Mouse (Mus musculus): ENCODE data around the gene Tmem115. TPM values are rescaled to one million over a fixed set of nuclear protein-coding genes. Genes with fewer than 3 reads are reported as not detected.
A peak's percentile ranks its signal among the peaks of the same experiment; 100 is the strongest.
"Not testable (repeated sequence)": the region's sequence is repeated elsewhere in the genome, so short reads cannot be mapped to it uniquely, and the experiment has no call there.

Gene Tmem115
- polyA plus RNA-seq, 1 experiment from 2014 or later, result 39.3 TPM

DNA sequence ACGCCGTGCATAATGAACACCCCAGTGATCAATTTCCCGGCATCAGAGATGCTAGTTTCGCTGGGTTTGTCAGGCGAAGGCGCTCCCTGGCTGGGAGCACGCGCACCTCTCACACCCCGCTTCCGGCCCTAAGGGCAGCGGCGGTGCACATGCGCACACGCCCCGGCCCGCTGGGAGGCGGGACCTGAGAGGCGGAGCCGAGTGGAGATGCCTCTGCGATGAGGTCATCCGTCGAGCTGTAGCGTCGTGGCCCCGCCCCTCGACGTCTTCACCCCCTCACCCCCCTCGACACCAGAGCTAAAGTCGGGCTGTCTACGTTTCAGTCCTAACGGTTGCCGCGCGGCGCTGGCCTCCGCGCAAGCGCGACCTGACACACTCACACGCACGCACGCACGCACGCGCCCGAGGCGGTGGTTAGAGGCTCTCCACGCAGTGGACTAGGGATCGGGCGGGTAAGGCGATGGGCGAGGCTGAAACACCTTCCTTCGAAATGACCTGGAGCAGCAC, 20.6 kb downstream of the Tmem115 start:
- DNase-seq (ENCODE audit: low spot score), result peak; percentile 99
- peaks cover 36% of the 10 kb centered on the region for H3K36me3 ChIP-seq (replicated peaks)
- no peaks in the 10 kb centered on the region for H3K9me3 ChIP-seq
- peak overlapping the region; percentile 94 for H3K27ac ChIP-seq (replicated peaks)
- H3K4me3 ChIP-seq, result peak overlapping the region; percentile 85
- under 1% methylated on average over 53 of the region's 53 CpGs for WGBS
- H3K27me3 ChIP-seq (replicated peaks; ENCODE audit: low read depth, poor library complexity, severe bottlenecking), result peaks cover 41% of the 10 kb centered on the region
- peaks cover 65% of the 10 kb centered on the region for H3K4me1 ChIP-seq

DNA sequence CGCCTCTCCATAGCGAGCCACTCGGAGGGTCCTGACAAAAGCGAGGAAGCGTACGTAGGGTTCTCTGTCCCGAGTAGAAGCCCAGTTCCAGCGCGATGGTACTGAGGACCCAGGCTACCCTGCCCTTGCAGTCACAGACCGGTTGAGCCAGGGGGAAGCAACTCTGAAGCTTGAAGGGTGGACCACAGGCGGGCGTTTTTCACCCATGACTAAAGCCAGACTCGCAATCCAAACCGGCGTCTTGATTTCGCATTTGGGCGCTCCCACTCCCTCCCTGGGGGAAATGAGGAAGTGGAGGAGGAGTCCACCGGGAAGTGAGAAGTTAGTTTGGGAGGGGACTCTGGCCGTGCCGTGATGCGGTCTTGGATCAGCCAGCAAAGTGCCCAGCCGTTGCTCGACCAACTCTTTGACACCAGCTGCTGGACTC, 21.3 kb downstream of the Tmem115 start:
- DNase-seq (ENCODE audit: low spot score), result peak; percentile 63
- Histone ChIP-seq H3K4me1 (peaks cover 60% of the 10 kb centered on the region), H3K36me3 (replicated peaks) (peaks cover 42% of the 10 kb centered on the region), H3K9me3 (no peaks in the 10 kb centered on the region), H3K27ac (replicated peaks) (peak overlapping the region; percentile 94), H3K4me3 (peak overlapping the region; percentile 85), H3K27me3 (replicated peaks; ENCODE audit: low read depth, poor library complexity, severe bottlenecking) (peaks cover 34% of the 10 kb centered on the region)
- under 1% methylated on average over 23 of the region's 23 CpGs for WGBS

DNA sequence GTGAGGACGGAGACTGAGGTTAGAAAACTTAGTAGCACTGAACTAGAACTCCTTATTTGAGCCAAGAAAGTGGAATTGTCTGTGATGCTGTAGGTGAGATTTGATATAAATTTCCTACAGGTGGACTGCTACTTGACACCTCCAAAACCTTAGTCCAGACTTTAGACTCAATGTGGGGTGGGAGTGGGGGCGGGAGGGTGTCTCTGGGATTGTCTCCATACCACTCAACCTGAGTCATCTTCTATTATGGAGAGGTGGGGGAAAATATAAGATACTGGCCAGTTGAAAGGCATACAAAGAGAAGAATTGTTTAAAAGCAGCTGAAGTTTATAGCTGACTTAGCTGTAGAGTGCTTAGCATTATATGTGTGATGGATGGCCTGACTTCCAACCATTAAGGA, 22.0 kb downstream of the Tmem115 start:
- no peak for DNase-seq (ENCODE audit: low spot score)
- WGBS, result 49% methylated on average over 2 of the region's 2 CpGs
- Histone ChIP-seq H3K4me3 (peak overlapping the region; percentile 85), H3K27ac (replicated peaks) (peak overlapping the region; percentile 94), H3K9me3 (no peaks in the 10 kb centered on the region), H3K36me3 (replicated peaks) (peaks cover 49% of the 10 kb centered on the region), H3K27me3 (replicated peaks; ENCODE audit: low read depth, poor library complexity, severe bottlenecking) (peaks cover 27% of the 10 kb centered on the region), H3K4me1 (peaks cover 53% of the 10 kb centered on the region)

DNA sequence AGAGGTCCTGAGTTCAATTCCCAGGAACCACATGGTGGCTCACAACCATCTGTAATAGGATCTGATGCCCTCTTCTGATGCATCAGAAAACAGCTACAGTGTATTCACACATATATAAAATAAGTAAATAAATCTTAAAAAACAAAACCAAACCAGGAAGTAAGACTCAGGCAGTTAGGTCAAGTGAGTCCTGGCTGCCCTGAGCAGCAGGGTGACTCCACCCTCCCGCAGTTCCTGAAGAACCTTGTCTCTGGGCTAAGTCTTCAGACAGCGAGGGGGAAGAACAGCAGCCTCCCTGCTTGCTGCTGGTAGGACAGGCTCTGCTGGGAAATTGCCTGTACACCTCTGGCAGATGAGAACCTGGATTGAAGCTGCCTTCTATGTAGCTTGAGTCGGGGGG, 22.6 kb downstream of the Tmem115 start:
- Histone ChIP-seq H3K4me1 (peaks cover 47% of the 10 kb centered on the region), H3K9me3 (no peaks in the 10 kb centered on the region), H3K36me3 (replicated peaks) (peaks cover 55% of the 10 kb centered on the region), H3K27ac (replicated peaks) (no peak overlapping the region), H3K4me3 (peak overlapping the region; percentile 85), H3K27me3 (replicated peaks; ENCODE audit: low read depth, poor library complexity, severe bottlenecking) (peaks cover 21% of the 10 kb centered on the region)
- 78% methylated on average over 3 of the region's 3 CpGs for WGBS
- no peak for DNase-seq (ENCODE audit: low spot score)

DNA sequence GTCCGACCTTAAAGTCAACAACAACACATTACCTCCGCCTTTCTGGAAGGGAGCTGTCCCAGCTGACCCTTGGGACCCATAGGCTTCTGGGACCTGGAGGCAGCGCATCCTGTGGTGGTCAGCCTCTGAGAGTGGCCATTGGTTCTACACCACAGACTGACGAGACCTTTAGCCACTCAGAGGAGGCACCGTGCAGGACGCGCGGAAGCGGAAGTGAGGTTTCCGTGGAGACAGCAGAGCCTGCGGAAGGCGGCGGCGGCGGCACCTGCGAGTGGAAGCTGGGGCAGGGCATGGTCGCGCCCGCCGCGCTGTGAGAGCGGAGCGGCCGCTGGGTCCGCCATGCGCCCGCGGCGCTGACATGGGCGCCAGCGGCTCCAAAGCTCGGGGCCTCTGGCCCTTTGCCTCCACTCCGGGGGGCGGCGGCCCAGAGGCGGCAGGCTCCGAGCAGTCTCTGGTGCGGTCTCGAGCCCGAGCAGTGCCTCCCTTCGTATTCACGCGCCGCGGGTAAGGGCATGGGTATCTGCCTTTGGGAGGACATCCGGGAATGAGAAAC, 29.4 kb downstream of the Tmem115 start, which contains the start of gene Tusc2:
Tusc2 (plus strand) TSS at position 227 of the 553 bp plus-strand sequence.
- H3K4me1 ChIP-seq, result peaks cover 60% of the 10 kb centered on the region
- H3K36me3 ChIP-seq (replicated peaks), result peaks cover 65% of the 10 kb centered on the region
- peak within 1 kb of the TSS; percentile 82 for H3K27ac ChIP-seq (replicated peaks)
- H3K4me3 ChIP-seq, result peak within 1 kb of the TSS; percentile 95
- under 1% methylated on average over 46 of the region's 46 CpGs for WGBS
- no peaks in the 10 kb centered on the region for H3K27me3 ChIP-seq (replicated peaks; ENCODE audit: low read depth, poor library complexity, severe bottlenecking)
- peak; percentile 95 for DNase-seq (ENCODE audit: low spot score)
- H3K9me3 ChIP-seq, result no peaks in the 10 kb centered on the region

DNA sequence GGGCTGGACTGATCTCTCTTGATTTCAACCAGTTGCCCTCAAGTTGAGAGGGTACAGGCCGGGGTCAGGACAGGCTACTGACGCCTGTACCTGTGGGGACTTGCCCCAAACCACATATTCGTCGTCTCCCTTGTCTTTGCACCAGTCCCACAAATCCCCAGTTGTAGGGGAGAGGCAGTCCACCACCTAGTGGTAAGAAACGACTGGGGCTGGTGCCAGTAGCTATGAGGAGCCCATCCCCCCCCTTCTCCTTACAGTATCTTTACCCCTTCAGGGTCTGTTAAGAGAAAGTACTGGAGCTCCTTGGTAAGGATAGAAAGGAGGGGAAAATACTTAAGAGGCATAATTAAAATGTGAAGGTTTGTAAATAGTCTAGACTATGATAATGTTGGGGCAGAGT, 31.8 kb downstream of the Tmem115 start:
- WGBS, result 46% methylated on average over 5 of the region's 5 CpGs
- not testable (repeated sequence) for DNase-seq (ENCODE audit: low spot score); H3K9me3 ChIP-seq; H3K27me3 ChIP-seq (replicated peaks; ENCODE audit: low read depth, poor library complexity, severe bottlenecking); H3K27ac ChIP-seq (replicated peaks)
- Histone ChIP-seq H3K4me1 (peaks cover 72% of the 10 kb centered on the region), H3K36me3 (replicated peaks) (peaks cover 47% of the 10 kb centered on the region), H3K4me3 (peak overlapping the region; percentile 95)

DNA sequence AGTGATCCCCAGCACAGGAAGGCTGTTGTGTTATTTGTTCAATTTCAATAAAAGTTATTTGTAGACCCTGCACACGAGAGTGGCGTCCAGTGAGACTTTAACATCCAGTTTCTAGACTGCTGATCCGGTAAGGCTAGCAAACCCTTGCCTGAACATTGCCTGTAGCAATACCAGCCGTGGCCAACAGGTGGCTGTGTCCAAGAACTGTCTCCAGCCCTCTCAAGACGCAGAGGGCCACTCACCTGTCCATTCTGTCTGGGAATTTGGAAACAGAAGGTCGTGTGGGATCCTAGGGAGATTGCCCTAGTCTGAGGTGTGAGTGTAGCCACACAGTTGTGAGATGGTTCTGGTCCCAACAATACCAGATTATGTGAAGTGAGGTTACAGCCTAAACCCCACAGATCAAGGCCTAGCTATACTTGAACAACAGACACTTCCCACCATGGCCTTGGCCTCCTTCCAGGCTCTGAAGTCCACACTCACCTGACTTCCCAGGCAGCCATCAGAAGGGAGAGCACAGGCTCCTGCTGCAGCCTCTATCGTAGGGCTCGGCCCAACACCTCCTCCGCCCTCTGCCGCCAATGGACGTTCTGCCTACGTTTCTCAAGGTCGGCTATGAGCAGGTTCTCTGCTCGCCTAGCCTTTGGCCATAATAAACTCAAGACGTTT, 32.4 kb downstream of the Tmem115 start:
- 63% methylated on average over 15 of the region's 15 CpGs for WGBS
- H3K27me3 ChIP-seq (replicated peaks; ENCODE audit: low read depth, poor library complexity, severe bottlenecking), result no peaks in the 10 kb centered on the region
- peak; percentile 84 for DNase-seq (ENCODE audit: low spot score)
- H3K4me3 ChIP-seq, result peak overlapping the region; percentile 95; the same call in 1 of the 2 replicates
- H3K9me3 ChIP-seq, result no peaks in the 10 kb centered on the region
- peaks cover 47% of the 10 kb centered on the region for H3K36me3 ChIP-seq (replicated peaks)
- H3K4me1 ChIP-seq, result peaks cover 78% of the 10 kb centered on the region
- H3K27ac ChIP-seq (replicated peaks), result peak overlapping the region; percentile 95

DNA sequence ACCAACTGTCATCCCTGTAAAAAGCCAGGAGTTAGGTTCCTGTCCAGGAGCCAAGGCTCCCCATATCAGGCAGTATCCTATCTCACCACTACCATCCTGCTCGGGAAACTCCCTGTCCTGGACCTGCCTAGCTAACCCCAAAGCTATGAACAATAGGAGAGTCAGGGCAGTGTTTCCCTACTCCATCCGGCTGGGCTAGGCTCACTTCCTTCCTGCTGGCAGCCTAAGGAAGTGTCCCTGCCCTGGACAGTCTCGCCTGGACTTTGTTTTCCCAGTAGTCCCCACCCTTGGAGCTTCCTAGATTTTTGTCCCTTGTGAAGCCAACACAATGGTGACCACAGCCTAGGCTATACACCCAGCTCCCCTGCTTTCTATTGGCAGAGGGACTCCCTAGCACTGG, 33.1 kb downstream of the Tmem115 start:
- peaks cover 47% of the 10 kb centered on the region for H3K36me3 ChIP-seq (replicated peaks)
- WGBS, result 51% methylated on average over 3 of the region's 3 CpGs
- peak overlapping the region; percentile 95 for H3K27ac ChIP-seq (replicated peaks)
- H3K9me3 ChIP-seq, result no peaks in the 10 kb centered on the region
- H3K27me3 ChIP-seq (replicated peaks; ENCODE audit: low read depth, poor library complexity, severe bottlenecking), result no peaks in the 10 kb centered on the region
- DNase-seq (ENCODE audit: low spot score), result no peak
- peaks cover 84% of the 10 kb centered on the region for H3K4me1 ChIP-seq
- H3K4me3 ChIP-seq, result peak overlapping the region; percentile 95

DNA sequence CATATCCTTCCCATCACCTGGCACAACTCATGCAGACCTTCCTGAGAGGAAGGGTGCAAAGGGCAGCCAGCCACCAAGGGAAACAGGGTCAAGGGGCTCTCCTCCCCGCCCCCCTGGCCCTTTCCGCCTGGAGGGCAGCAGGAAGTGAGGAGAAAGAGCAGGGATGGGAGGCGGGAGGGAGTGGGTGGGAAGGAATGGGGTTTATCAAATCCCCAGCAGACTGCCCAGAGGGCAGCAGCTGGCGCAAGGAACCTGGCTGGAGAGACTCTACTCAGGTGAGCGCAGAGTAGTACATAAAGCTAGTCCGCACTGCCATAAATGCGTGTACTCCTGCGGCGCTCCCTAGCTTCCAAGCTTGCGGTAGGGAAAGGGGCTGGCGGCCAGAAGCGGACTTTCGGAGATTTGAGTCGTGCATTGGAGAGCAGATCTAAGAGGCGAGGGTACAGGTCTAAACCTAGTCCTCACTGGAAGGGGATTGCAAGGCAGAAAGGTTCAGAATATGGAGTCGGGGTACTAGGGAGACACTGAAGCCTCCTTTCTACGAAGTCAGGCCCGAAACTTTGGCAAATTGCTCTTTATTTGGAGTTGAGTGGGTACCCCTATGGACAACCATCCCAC, 34.1 kb downstream of the Tmem115 start, which contains the start of gene Hyal2:
Hyal2 (plus strand) TSS at position 244 of the 618 bp plus-strand sequence.
- WGBS, result 6% methylated on average over 18 of the region's 18 CpGs
- peak; percentile 50 for DNase-seq (ENCODE audit: low spot score)
- Histone ChIP-seq H3K27me3 (replicated peaks; ENCODE audit: low read depth, poor library complexity, severe bottlenecking) (no peaks in the 10 kb centered on the region), H3K4me3 (peak within 1 kb of the TSS; percentile 95), H3K36me3 (replicated peaks) (peaks cover 51% of the 10 kb centered on the region), H3K27ac (replicated peaks) (peak within 1 kb of the TSS; percentile 95), H3K4me1 (peaks cover 81% of the 10 kb centered on the region), H3K9me3 (no peaks in the 10 kb centered on the region)

DNA sequence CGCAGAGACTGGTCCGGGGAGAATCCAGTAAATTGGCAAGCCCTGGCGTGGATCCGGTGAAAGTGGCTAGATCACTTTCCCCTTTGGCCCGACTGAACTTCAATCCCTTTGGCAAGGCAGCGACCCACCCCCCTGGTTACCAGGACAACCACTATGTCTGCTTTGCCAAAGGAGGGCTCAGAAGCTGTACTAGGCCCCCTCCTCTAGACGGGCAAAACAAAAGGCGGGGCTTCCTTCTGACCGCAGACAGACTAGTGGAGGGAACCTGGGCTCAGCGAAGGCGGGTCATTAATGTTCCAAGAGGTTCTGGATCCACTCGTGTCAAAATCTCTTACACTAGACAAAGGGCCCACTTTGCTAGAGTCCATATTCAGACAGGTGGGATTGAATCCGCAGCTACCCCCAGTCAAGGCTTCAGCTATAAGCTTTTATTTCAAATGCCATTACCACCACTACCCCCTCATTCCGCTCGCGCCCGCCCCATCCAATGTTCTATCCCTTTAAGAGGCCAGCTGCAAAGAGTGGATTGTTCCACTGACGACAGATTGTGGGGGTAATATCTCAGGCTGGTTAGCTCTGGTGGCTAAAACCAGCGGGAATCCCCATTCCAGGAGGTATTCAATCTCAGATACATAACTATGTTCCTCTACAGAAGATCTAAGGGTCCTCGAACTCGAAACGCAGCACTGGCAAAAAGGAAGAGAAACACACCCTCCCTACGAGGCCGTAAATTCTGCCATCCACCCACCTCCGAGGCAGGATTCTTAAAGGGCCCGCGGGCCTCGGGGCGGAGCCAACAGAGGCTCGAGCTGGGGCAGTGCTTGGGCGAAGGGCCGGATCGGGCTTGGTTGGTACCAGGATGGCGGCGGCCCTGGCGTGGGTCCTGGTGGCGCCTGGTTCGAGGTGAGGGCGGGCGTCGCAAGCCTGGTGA, 34.9 kb downstream of the Tmem115 start:
- peak; percentile 91 for DNase-seq (ENCODE audit: low spot score)
- H3K36me3 ChIP-seq (replicated peaks), result peaks cover 59% of the 10 kb centered on the region
- peak overlapping the region; percentile 95 for H3K27ac ChIP-seq (replicated peaks)
- H3K4me1 ChIP-seq, result peaks cover 74% of the 10 kb centered on the region
- under 1% methylated on average over 41 of the region's 41 CpGs for WGBS
- H3K9me3 ChIP-seq, result no peaks in the 10 kb centered on the region
- no peaks in the 10 kb centered on the region for H3K27me3 ChIP-seq (replicated peaks; ENCODE audit: low read depth, poor library complexity, severe bottlenecking)
- H3K4me3 ChIP-seq, result peak overlapping the region; percentile 79

DNA sequence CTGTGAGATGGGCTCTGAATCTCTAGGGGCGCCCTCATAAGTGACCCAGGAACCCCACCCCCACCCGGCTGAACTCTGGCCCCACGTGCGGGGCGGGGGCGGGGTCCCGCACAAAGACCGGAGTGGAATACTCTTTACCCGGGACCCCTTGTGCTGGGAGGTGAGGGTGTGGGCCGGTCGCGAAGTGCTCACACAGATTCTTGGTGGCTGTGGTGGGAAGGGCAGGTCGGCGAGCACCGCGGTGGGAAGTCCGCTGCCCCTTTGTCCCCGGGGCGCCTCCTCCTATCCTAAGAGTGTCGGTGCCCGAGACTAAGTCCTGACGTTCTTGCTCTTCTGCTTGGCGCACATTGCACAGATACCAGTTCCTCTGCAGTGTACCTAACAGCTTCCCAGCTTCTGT, 35.5 kb downstream of the Tmem115 start:
- DNase-seq (ENCODE audit: low spot score), result no peak
- Histone ChIP-seq H3K27me3 (replicated peaks; ENCODE audit: low read depth, poor library complexity, severe bottlenecking) (no peaks in the 10 kb centered on the region), H3K4me1 (peaks cover 67% of the 10 kb centered on the region), H3K36me3 (replicated peaks) (peaks cover 65% of the 10 kb centered on the region), H3K27ac (replicated peaks) (peak overlapping the region; percentile 95), H3K4me3 (peak overlapping the region; percentile 79), H3K9me3 (no peaks in the 10 kb centered on the region)
- 0% methylated on average over 23 of the region's 23 CpGs for WGBS

DNA sequence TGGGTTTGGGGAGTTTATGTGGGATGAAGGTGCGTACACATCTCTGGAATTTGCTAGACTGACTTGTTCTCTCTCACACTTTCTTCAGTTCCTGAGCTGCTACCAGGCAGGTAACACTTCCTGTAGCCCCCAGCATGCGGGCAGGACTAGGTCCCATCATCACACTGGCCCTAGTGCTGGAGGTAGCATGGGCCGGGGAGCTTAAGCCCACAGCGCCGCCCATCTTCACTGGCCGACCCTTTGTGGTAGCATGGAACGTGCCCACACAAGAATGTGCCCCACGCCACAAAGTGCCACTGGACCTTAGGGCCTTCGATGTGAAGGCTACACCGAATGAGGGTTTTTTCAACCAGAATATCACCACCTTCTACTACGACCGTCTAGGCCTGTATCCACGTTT, 36.3 kb downstream of the Tmem115 start:
- WGBS, result 66% methylated on average over 13 of the region's 13 CpGs
- Histone ChIP-seq H3K27ac (replicated peaks) (peak overlapping the region; percentile 95), H3K27me3 (replicated peaks; ENCODE audit: low read depth, poor library complexity, severe bottlenecking) (no peaks in the 10 kb centered on the region), H3K4me1 (peaks cover 60% of the 10 kb centered on the region), H3K4me3 (peak overlapping the region; percentile 79), H3K36me3 (replicated peaks) (peaks cover 65% of the 10 kb centered on the region), H3K9me3 (no peaks in the 10 kb centered on the region)
- peak; percentile 30 for DNase-seq (ENCODE audit: low spot score)

Data from embryonic facial prominence, embryonic 10.5 days (tissue).